Mouse (Mus musculus): ENCODE measurements at regions not wholly inside any gene's neighbourhood (a gene's known extent, or its start where the extent isn't known, plus 50 kb on each side); places are given as distances from the start of the nearest gene placed in this dataset.

- TF ChIP-seq CTCF (IDR thresholded peaks at IDR 0.05; ENCODE audit: low read depth) = no peak
- TF ChIP-seq EP300 (IDR thresholded peaks at IDR 0.05; ENCODE audit: low read depth) = no peak
Observed at GRCm38 (mm10) chr6:51182771-51183284, 249.6 kb upstream of the Nfe2l3 start.

Measured in liver, embryonic 14.5 days (tissue).